Mouse (Mus musculus) layer of hippocampus, adult 8-10 months (tissue): ENCODE measurements around the gene Olfr1359. TPM values are rescaled to one million over a fixed set of nuclear protein-coding genes. Genes with fewer than 3 reads are reported as not detected.
A peak's percentile ranks its signal among the peaks of the same experiment; 100 is the strongest.
"Not testable (repeated sequence)": the region's sequence is repeated elsewhere in the genome, so short reads cannot be mapped to it uniquely, and the experiment has no call there.

Source experiments
- DNase-seq, 2 experiments: peaks; one replicate each; pipeline ENCODE4 v3.0.0; 2022; ENCODE audit warnings: low spot score in 2 of 2
- total RNA-seq, 4 experiments: library from RNA; stranded (reverse); gene quantifications; 2 replicates each; pipeline ENCODE4 v1.2.4; 2022

Olfr1359 gene
- total RNA-seq, 4 experiments from 2014 or later, result not detected

GRCm38 (mm10) chr13:21722993-21723836 lies 25.3 kb downstream of the Olfr1359 start:
- no peak for DNase-seq

GRCm38 (mm10) chr13:21727948-21728572 lies 30.1 kb downstream of the Olfr1359 start:
- no peak for DNase-seq

- no peak for DNase-seq
Observed at GRCm38 (mm10) chr13:21729544-21729943, 31.6 kb downstream of the Olfr1359 start.

GRCm38 (mm10) chr13:21733466-21733865 lies 35.6 kb downstream of the Olfr1359 start:
- DNase-seq, result no peak

- DNase-seq, result peak; percentile 42 to 72
Observed at GRCm38 (mm10) chr13:21734010-21734905, 36.3 kb downstream of the Olfr1359 start.

GRCm38 (mm10) chr13:21734906-21735767 lies 37.2 kb downstream of the Olfr1359 start, which contains the start of gene Hist1h4j:
Gene Hist1h4j, plus strand, starts transcription at chr13:21735064.
- DNase-seq, result peak; percentile 70 to 77

GRCm38 (mm10) chr13:21745006-21745405 lies 47.1 kb downstream of the Olfr1359 start:
- DNase-seq, result no peak

GRCm38 (mm10) chr13:21749387-21750158 lies 51.7 kb downstream of the Olfr1359 start:
- no peak for DNase-seq

GRCm38 (mm10) chr13:21750159-21751017 lies 52.5 kb downstream of the Olfr1359 start, which contains the start of gene Hist1h4k:
Gene Hist1h4k, minus strand, starts transcription at chr13:21750505.
- peak; percentile 89 to 94 for DNase-seq

GRCm38 (mm10) chr13:21751417-21751816 lies 53.5 kb downstream of the Olfr1359 start:
- no peak for DNase-seq

GRCm38 (mm10) chr13:21751827-21752226 lies 53.9 kb downstream of the Olfr1359 start:
- no peak for DNase-seq

GRCm38 (mm10) chr13:21752356-21752755 lies 54.4 kb downstream of the Olfr1359 start:
- DNase-seq, result no peak

GRCm38 (mm10) chr13:21753051-21753523 lies 55.2 kb downstream of the Olfr1359 start:
- no peak for DNase-seq

GRCm38 (mm10) chr13:21753524-21754285 lies 55.8 kb downstream of the Olfr1359 start, which contains the start of the genes Hist1h2ak and Hist1h2bn:
Gene Hist1h2ak, minus strand, starts transcription at chr13:21753827.
Gene Hist1h2bn, plus strand, starts transcription at chr13:21754123.
- DNase-seq, result peak; percentile 57 to 79

GRCm38 (mm10) chr13:21754294-21755001 lies 56.5 kb downstream of the Olfr1359 start:
- not testable (repeated sequence) for DNase-seq

- DNase-seq, result no peak
Observed at GRCm38 (mm10) chr13:21755707-21756106, 57.8 kb downstream of the Olfr1359 start.
